Mouse (Mus musculus) adrenal gland (tissue): Measurements from ENCODE around the gene Clasp2.

Experiments used
- intact Hi-C: fragments of 180-260 bp; cut with DNase I; formaldehyde crosslinking; loops from one replicate; pipeline ENCODE4 v1.15.1; 2025

The Clasp2 gene

GRCm38 (mm10) chr9:113811957-113812670, 70.8 kb downstream of the Clasp2 start:
- intact Hi-C loops: no loop called here

- intact Hi-C loops: no loop called here
Measured at GRCm38 (mm10) chr9:113812671-113813001, 71.4 kb downstream of the Clasp2 start.

- intact Hi-C loops: no loop called here
Measured at GRCm38 (mm10) chr9:113813086-113813485, 71.8 kb downstream of the Clasp2 start.

GRCm38 (mm10) chr9:113815836-113816235, 74.6 kb downstream of the Clasp2 start:
- intact Hi-C loops: no loop called here

DNA sequence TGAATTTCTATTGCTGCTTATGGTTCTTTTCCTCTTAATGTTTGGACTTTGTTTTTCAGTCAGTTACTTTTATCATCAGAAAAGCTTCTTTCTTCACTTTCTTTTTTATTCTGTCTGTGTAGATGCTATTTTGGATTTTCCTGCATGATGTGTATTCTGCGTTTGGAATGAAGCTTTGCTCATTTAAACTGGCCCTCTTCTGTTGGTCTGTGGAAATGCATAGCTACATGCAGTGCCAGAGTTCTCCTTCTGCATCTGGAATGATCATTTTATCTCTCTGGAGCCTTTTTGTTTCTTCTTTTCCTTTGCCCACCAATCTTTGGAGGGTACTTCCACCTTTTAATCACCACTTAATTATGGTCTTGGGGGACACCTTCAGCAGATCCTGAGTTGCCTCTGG, 80.9 kb downstream of the Clasp2 start:
- intact Hi-C loops: no loop called here

DNA sequence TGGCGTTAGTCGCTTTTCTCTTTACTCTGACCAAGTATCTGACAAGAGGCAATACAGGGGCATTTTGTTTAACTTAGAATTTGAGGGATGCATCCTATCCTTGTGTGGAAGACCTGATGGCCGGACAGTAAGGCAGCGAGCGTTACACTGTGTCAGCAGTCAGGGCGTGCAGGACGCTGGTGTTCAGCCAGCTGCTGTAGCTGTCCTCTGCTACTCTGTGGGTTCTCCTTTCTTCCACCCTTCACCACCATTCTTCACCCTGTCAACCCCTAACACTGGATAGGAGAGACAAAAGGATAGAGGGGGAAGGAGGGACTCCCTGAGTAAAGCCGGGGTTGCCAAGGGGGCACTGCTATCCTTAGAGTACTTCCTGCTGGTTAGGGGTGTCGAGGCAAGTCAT, 87.4 kb downstream of the Clasp2 start:
- intact Hi-C loops: no loop called here

DNA sequence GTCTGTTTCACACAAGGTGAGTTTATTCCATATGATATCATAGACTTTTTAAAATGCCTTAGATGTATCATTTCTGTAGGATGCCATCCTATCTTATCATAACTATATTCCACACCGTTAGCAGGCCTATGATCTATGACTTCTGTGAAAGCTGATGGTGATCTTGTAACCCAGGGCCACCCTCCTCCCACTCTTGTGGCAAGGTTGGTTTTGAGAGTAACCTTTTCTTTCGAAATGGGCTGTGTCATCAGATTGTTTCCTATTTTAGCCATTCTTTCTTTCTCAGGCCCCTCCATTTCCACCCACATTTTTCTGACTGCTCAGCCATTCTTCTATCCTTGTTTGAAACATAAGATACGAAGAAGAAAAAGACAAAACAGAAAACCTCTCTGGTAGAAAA, 88.9 kb downstream of the Clasp2 start:
- intact Hi-C loops: no loop called here

- intact Hi-C loops: no loop called here
Measured at GRCm38 (mm10) chr9:113833481-113833880, 92.2 kb downstream of the Clasp2 start.

GRCm38 (mm10) chr9:113837001-113837400, 95.7 kb downstream of the Clasp2 start:
- intact Hi-C loops: no loop called here

DNA sequence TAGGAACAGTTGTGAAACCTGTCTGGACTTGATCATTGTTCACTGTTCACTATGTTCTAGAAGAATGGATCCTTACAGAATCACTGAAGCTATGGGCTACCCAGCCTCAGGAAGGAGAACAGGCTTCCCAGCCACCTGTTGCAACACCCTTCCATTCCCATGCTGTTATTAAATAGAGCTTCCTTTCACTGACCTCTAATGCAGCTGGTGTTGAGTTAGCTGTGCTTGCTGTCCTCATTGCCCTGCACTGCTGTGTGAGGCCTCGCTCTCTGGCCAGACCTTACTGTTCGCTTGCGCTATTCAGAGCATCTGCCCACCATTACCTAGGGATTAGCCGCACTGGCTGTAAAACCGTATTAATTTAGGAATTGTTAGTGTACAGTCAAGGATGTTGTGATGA, 96.2 kb downstream of the Clasp2 start:
- intact Hi-C loops: no loop called here

DNA sequence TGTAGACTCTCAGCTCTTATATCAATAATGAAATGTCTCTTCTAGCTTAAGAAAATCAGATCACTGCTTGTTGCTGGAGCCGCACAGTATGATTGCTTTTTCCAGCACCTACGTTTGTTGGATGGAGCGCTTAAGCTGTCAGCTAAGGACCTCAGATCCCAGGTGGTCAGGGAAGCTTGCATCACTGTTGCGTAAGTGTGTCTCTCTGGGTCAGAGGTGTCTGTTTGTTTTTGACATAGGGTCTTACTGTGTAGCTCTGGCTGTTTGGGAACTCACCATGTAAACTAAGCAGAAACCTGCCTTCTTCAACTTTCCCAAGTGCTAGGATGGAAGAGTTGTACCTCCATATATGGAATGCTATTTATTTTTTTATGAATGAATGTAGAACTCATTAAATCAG, 102.8 kb downstream of the Clasp2 start:
- intact Hi-C loops: no loop called here

GRCm38 (mm10) chr9:113855441-113855840, 114.2 kb downstream of the Clasp2 start:
- intact Hi-C loops: loop anchor here (10.0 kb wide), 1 partner anchor 61 kb away; no protein-coding TSS in a partner anchor

DNA sequence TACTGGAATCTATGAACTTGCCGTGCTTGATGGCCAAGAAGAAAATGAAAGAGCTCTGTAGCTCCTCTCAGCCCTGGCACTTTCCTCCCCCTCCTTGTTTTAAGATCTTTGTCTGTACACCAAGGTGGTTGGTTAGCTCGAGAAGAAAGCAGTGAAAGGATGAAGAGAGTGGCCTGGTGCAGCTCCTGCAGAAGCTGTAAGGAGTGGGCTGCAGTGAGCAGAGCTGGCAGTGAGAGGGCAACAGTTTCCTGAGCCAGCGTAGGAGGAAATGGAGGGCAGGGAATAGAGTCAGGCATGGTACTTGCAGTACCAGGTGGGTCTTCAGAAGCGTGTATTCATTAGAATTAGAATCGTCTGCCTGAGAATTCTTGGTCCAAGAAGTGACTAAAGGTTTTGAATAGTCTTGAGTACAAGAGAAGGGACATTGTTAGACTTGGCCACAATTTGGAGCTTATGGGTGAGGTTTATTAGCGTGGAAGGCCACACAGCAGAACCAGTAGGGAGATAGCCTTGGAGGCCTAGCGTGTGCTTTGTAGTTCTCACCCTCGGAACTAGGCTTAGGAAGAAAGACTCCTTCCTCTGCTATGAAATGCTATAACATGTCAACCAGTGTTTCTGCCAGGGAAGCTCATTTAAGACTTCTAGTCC, 116.1 kb downstream of the Clasp2 start:
- intact Hi-C loops: loop anchor here (10.0 kb wide), 1 partner anchor 63 kb away; no protein-coding TSS in a partner anchor

DNA sequence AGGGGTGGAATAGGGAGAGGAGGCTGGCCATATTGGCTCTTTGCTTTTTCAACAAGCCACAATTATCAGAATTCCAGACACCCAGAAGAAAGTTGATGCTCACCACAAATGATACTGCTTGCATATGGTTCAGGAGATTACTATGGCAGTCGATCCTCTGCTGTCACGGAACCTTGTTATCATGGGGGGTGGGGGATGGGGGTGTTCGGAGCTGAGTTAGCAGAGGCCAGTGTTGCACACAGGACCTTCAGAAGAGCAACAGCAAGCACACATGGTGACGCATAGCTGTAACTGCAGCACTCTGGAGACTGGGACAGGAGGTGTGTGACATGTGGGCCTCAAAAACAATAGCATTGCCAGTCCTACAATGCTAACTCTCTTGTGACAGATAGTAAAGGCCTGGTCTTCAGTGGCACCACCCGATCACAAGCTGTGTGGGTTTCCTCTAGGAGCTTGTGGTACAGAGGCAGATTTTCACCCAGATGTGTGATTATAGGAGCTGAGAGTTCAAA, 116.7 kb downstream of the Clasp2 start:
- intact Hi-C loops: loop anchor here (10.0 kb wide), 1 partner anchor 63 kb away; no protein-coding TSS in a partner anchor

- intact Hi-C loops: loop anchor here (10.0 kb wide), 1 partner anchor 65 kb away; no protein-coding TSS in a partner anchor
Measured at GRCm38 (mm10) chr9:113859420-113859819, 118.1 kb downstream of the Clasp2 start.

GRCm38 (mm10) chr9:113863370-113863999, 122.2 kb downstream of the Clasp2 start:
- intact Hi-C loops: loop anchor here (10.0 kb wide), 1 partner anchor 119 kb away; the partner anchor contains the start of gene Clasp2

DNA sequence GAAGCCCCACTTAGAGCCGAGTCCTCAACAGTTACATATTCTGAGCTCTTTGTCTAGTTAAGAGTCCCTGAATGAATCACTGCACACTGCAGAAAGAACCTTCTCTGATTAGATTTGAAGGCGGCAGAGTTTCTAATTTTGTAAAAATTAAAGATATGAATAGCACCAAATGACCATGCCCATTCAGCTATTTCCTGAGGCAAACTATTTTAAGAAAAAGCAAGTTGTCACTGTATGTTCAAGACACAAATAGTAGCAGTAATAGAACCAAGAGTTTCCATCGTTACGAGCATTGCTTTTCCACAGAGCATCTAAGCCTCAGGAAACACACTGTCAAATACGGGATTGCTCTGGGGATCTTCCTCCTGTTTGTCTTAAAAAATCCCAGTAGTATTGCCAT, 126.7 kb downstream of the Clasp2 start:
- intact Hi-C loops: loop anchor here (10.0 kb wide), 1 partner anchor 123 kb away; the partner anchor contains the start of gene Clasp2

- intact Hi-C loops: no loop called here
Measured at GRCm38 (mm10) chr9:113894903-113895302, 153.6 kb downstream of the Clasp2 start.

- intact Hi-C loops: loop anchor here (5.0 kb wide), 1 partner anchor 161 kb away; the partner anchor contains the start of gene Clasp2
Measured at GRCm38 (mm10) chr9:113903136-113903535, 161.9 kb downstream of the Clasp2 start.

DNA sequence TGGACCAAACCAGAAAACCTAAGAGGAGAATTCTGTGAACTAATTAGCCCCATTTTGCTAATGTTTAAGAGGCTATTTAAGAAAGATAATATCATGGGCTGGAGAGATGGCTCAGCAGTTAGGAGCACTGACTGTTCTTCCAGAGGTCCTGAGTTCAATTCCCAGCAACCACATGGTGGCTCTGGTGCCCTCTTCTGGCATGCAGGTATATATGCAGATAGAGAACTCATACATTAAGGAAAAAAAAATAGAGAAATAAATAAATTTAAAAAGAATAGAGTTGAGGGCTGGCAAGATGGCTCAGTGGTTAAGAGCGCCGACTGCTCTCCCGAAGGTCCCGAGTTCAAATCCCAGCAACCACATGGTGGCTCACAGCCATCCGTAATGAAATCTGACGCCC, 163.0 kb downstream of the Clasp2 start:
- intact Hi-C loops: loop anchor here (5.0 kb wide), 1 partner anchor 162 kb away; the partner anchor contains the start of gene Clasp2

- intact Hi-C loops: no loop called here
Measured at GRCm38 (mm10) chr9:113915789-113916188, 174.5 kb downstream of the Clasp2 start.

DNA sequence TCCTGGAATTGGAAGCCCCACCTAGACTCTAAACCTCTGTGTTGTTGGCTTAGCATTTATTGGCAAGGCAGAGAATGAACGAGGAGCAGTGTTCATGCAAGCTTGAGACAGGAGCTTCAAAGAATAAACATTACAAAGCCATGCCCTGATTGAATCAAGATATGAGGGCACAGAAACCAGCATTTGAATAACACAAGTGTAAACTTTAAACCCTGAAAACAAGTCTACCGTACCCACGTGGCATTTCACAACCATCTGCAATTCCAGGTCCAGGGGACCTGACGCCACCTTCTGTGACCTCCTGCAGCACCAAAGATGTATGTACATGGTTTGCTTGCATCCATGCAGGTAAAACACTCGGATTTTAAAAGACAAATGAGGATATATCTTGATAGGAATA, 181.4 kb downstream of the Clasp2 start:
- intact Hi-C loops: no loop called here
